Mouse (Mus musculus) adrenal gland, postnatal 36 days (tissue): ENCODE results near the gene 4930469K13Rik. TPM values are rescaled to one million over a fixed set of nuclear protein-coding genes. Genes with fewer than 3 reads are reported as not detected.
"Not testable (repeated sequence)": the region's sequence is repeated elsewhere in the genome, so short reads cannot be mapped to it uniquely, and the experiment has no call there.

Experiments
- DNase-seq, 2 experiments: peaks; one replicate each; pipeline ENCODE4 v3.0.0; 2021; ENCODE audit warnings: mixed read lengths in 1 of 2
- long read RNA-seq, 2 experiments: library from polyadenylated mRNA; stranded (forward); transcript quantifications; one replicate each; pipeline ENCODE4 v2.0.0; 2021; ENCODE audit warnings: borderline sequencing depth in 2 of 2
- total RNA-seq, 2 experiments: library from RNA; stranded (reverse); gene quantifications; 2 replicates each; pipeline ENCODE4 v1.2.3; 2021

The 4930469K13Rik gene
- total RNA-seq = not detected
- long read RNA-seq, experiment 1, partial matches to known transcripts = 0 of 1 reads
- long read RNA-seq, experiment 1, other reads (novel, unspliced or antisense) = 1 of 1 reads
- long read RNA-seq, experiment 2, partial matches to known transcripts = 0 of 1 reads
- long read RNA-seq, experiment 2, other reads (novel, unspliced or antisense) = 1 of 1 reads

GRCm38 (mm10) chr11:34098422-34098821 is at the start of gene 4930469K13Rik:
4930469K13Rik (minus strand) TSS chr11:34098554.
- DNase-seq = no peak

GRCm38 (mm10) chr11:34146934-34147333 is 48.6 kb upstream of the 4930469K13Rik start:
- no peak for DNase-seq

GRCm38 (mm10) chr11:34144421-34144820 is 46.1 kb upstream of the 4930469K13Rik start:
- DNase-seq = no peak

GRCm38 (mm10) chr11:34143984-34144383 is 45.6 kb upstream of the 4930469K13Rik start:
- no peak for DNase-seq

- no peak for DNase-seq
Observed at GRCm38 (mm10) chr11:34139296-34139695, 40.9 kb upstream of the 4930469K13Rik start.

- DNase-seq = no peak
Observed at GRCm38 (mm10) chr11:34128412-34128811, 30.1 kb upstream of the 4930469K13Rik start.

GRCm38 (mm10) chr11:34125727-34126126 is 27.4 kb upstream of the 4930469K13Rik start:
- not testable (repeated sequence) for DNase-seq

- no peak for DNase-seq
Observed at GRCm38 (mm10) chr11:34124852-34125251, 26.5 kb upstream of the 4930469K13Rik start.

GRCm38 (mm10) chr11:34123147-34123546 is 24.8 kb upstream of the 4930469K13Rik start:
- peak; percentile 8 to 20 for DNase-seq

- DNase-seq = no peak
Observed at GRCm38 (mm10) chr11:34118319-34118718, 20.0 kb upstream of the 4930469K13Rik start.

- DNase-seq = no peak
Observed at GRCm38 (mm10) chr11:34117581-34117980, 19.2 kb upstream of the 4930469K13Rik start.

GRCm38 (mm10) chr11:34116572-34117135 is 18.3 kb upstream of the 4930469K13Rik start:
- DNase-seq = peak in 1 of 2 experiments; percentile 9

GRCm38 (mm10) chr11:34113760-34114159 is 15.4 kb upstream of the 4930469K13Rik start:
- DNase-seq = no peak

- DNase-seq = no peak
Observed at GRCm38 (mm10) chr11:34112781-34113380, 14.5 kb upstream of the 4930469K13Rik start.

- DNase-seq = no peak
Observed at GRCm38 (mm10) chr11:34111940-34112339, 13.6 kb upstream of the 4930469K13Rik start.

- DNase-seq = no peak
Observed at GRCm38 (mm10) chr11:34109260-34109659, 10.9 kb upstream of the 4930469K13Rik start.

GRCm38 (mm10) chr11:34104919-34105318 is 6.6 kb upstream of the 4930469K13Rik start:
- DNase-seq = no peak

GRCm38 (mm10) chr11:34101827-34102226 is 3.5 kb upstream of the 4930469K13Rik start:
- DNase-seq = no peak

- no peak for DNase-seq
Observed at GRCm38 (mm10) chr11:34087064-34087463, 11.3 kb downstream of the 4930469K13Rik start.

- no peak for DNase-seq
Observed at GRCm38 (mm10) chr11:34086164-34086751, 12.1 kb downstream of the 4930469K13Rik start.

- DNase-seq = no peak
Observed at GRCm38 (mm10) chr11:34084639-34085038, 13.7 kb downstream of the 4930469K13Rik start.

GRCm38 (mm10) chr11:34083795-34084194 is 14.6 kb downstream of the 4930469K13Rik start:
- DNase-seq = no peak
